Mouse (Mus musculus) embryonic facial prominence, embryonic 15.5 days (tissue): Measurements from ENCODE around the gene Mark1. TPM values are rescaled to one million over a fixed set of nuclear protein-coding genes. Genes with fewer than 3 reads are reported as not detected.

Experiments used
- ATAC-seq: fragments of 200-750 bp; cut with Nextera tagmentation; 2 replicates; pipeline ENCODE4 v1.8.0; 2017; ENCODE audit warnings: low read depth, moderate TSS enrichment; ENCODE audit not compliant: insufficient number of reproducible peaks, low FRiP score, low TSS enrichment
- H3K27ac ChIP-seq: fragments of 300-500 bp; sonication (generic); replicated peaks from 2 replicates; pipeline ENCODE4 v1.5.1; 2015; ENCODE audit warnings: mild to moderate bottlenecking, inconsistent platforms
- H3K27me3 ChIP-seq: fragments of 300-500 bp; sonication (generic); 2 replicates; pipeline ENCODE4 v1.6.1; 2015; ENCODE audit warnings: inconsistent platforms
- H3K36me3 ChIP-seq: fragments of 300-500 bp; sonication (generic); 2 replicates; pipeline ENCODE4 v1.6.1; 2015; ENCODE audit warnings: mild to moderate bottlenecking, inconsistent platforms
- H3K4me1 ChIP-seq: fragments of 300-500 bp; sonication (generic); 2 replicates; pipeline ENCODE4 v1.6.1; 2015; ENCODE audit warnings: inconsistent platforms
- H3K4me2 ChIP-seq: fragments of 300-500 bp; sonication (generic); replicated peaks from 2 replicates; pipeline ENCODE4 v1.6.1; 2015; ENCODE audit warnings: mild to moderate bottlenecking, inconsistent platforms
- H3K4me3 ChIP-seq: fragments of 300-500 bp; sonication (generic); replicated peaks from 2 replicates; pipeline ENCODE4 v1.5.1; 2015; ENCODE audit warnings: mild to moderate bottlenecking, inconsistent platforms
- H3K9ac ChIP-seq: fragments of 300-500 bp; sonication (generic); 2 replicates; pipeline ENCODE4 v1.6.1; 2015; ENCODE audit warnings: inconsistent platforms
- H3K9me3 ChIP-seq: fragments of 300-500 bp; sonication (generic); replicated peaks from 2 replicates; pipeline ENCODE4 v1.6.1; 2016; ENCODE audit warnings: inconsistent platforms
- WGBS: fragments of 180-500 bp; shearing (Covaris S2); methylation state at CpG from one replicate; pipeline ENCODE4 v1.1.7; 2015; 5-methylcytosine and 5-hydroxymethylcytosine counted together
- polyA plus RNA-seq: library from polyadenylated mRNA; unstranded; fragments of >200 nt; fragmentation: Nextera tagmentation; extraction: Ambion mirVana; gene quantifications from 2 replicates; pipeline ENCODE4 v1.2.1, GENCODE M21; 2015

Gene Mark1
- polyA plus RNA-seq = 4.3 and 4.5 TPM in 2 replicates

- ATAC-seq = peak; percentile 77
Observed at GRCm38 (mm10) chr1:184999071-184999750, at the start of gene Mark1. Mark1 (minus strand) TSS chr1:184999570.

GRCm38 (mm10) chr1:185047516-185048247, 48.3 kb upstream of the Mark1 start:
- WGBS = 56% methylated on average over 12 of the region's 12 CpGs
- no peaks in the 10 kb centered on the region for H3K27me3 ChIP-seq
- H3K9ac ChIP-seq = no peak overlapping the region
- no peak overlapping the region for H3K4me3 ChIP-seq
- no peak overlapping the region for H3K27ac ChIP-seq
- no peak overlapping the region for H3K4me2 ChIP-seq
- no peaks in the 10 kb centered on the region for H3K36me3 ChIP-seq
- H3K4me1 ChIP-seq = peaks cover 8% of the 10 kb centered on the region; the same call in 1 of the 2 replicates
- H3K9me3 ChIP-seq = no peaks in the 10 kb centered on the region
- ATAC-seq = no peak; the same call in 1 of the 2 replicates

More at GRCm38 (mm10) chr1:184999071-184999750, at the start of gene Mark1:
- peak within 1 kb of the TSS; percentile 85 for H3K4me3 ChIP-seq
- peak within 1 kb of the TSS; percentile 69 for H3K27ac ChIP-seq
- H3K4me2 ChIP-seq = peak within 1 kb of the TSS; percentile 73
- H3K9ac ChIP-seq = peak within 1 kb of the TSS; percentile 91
- H3K27me3 ChIP-seq = no peaks in the 10 kb centered on the region
- peaks cover 22% of the 10 kb centered on the region for H3K4me1 ChIP-seq
- no peaks in the 10 kb centered on the region for H3K36me3 ChIP-seq
- H3K9me3 ChIP-seq = no peaks in the 10 kb centered on the region
- under 1% methylated on average over 68 of the region's 88 CpGs for WGBS

GRCm38 (mm10) chr1:185046513-185046912, 47.1 kb upstream of the Mark1 start:
- H3K4me3 ChIP-seq = no peak overlapping the region
- no peak for ATAC-seq
- H3K9me3 ChIP-seq = no peaks in the 10 kb centered on the region
- H3K27me3 ChIP-seq = no peaks in the 10 kb centered on the region
- no peak overlapping the region for H3K4me2 ChIP-seq
- 76% methylated on average over 8 of the region's 8 CpGs for WGBS
- H3K9ac ChIP-seq = no peak overlapping the region
- no peaks in the 10 kb centered on the region for H3K36me3 ChIP-seq
- no peak overlapping the region for H3K27ac ChIP-seq
- H3K4me1 ChIP-seq = peaks cover 8% of the 10 kb centered on the region; the same call in 1 of the 2 replicates

- H3K9ac ChIP-seq = no peak overlapping the region
- H3K4me2 ChIP-seq = no peak overlapping the region
- no peak; the same call in 1 of the 2 replicates for ATAC-seq
- 64% methylated on average over 7 of the region's 7 CpGs for WGBS
- no peaks in the 10 kb centered on the region for H3K27me3 ChIP-seq
- no peaks in the 10 kb centered on the region for H3K4me1 ChIP-seq
- H3K36me3 ChIP-seq = no peaks in the 10 kb centered on the region
- no peak overlapping the region for H3K4me3 ChIP-seq
- no peak overlapping the region for H3K27ac ChIP-seq
- no peaks in the 10 kb centered on the region for H3K9me3 ChIP-seq
Observed at GRCm38 (mm10) chr1:185038183-185038686, 38.9 kb upstream of the Mark1 start.

GRCm38 (mm10) chr1:185030565-185030964, 31.2 kb upstream of the Mark1 start:
- WGBS = 80% methylated on average over 10 of the region's 10 CpGs
- Histone ChIP-seq H3K27me3 (no peaks in the 10 kb centered on the region), H3K4me3 (no peak overlapping the region), H3K9me3 (no peaks in the 10 kb centered on the region), H3K4me1 (peaks cover 3% of the 10 kb centered on the region; the same call in 1 of the 2 replicates), H3K27ac (no peak overlapping the region), H3K4me2 (no peak overlapping the region), H3K9ac (no peak overlapping the region), H3K36me3 (no peaks in the 10 kb centered on the region)
- no peak for ATAC-seq

- H3K9me3 ChIP-seq = no peaks in the 10 kb centered on the region
- no peak overlapping the region for H3K27ac ChIP-seq
- no peaks in the 10 kb centered on the region for H3K4me1 ChIP-seq
- no peaks in the 10 kb centered on the region for H3K36me3 ChIP-seq
- H3K4me3 ChIP-seq = no peak overlapping the region
- no peak overlapping the region for H3K9ac ChIP-seq
- 71% methylated on average over 13 of the region's 13 CpGs for WGBS
- no peak for ATAC-seq
- H3K4me2 ChIP-seq = no peak overlapping the region
- no peaks in the 10 kb centered on the region for H3K27me3 ChIP-seq
Observed at GRCm38 (mm10) chr1:185020429-185021168, 21.2 kb upstream of the Mark1 start.

- Histone ChIP-seq H3K4me2 (no peak overlapping the region), H3K27me3 (no peaks in the 10 kb centered on the region), H3K9ac (no peak overlapping the region), H3K4me1 (no peaks in the 10 kb centered on the region), H3K9me3 (no peaks in the 10 kb centered on the region), H3K27ac (no peak overlapping the region), H3K36me3 (no peaks in the 10 kb centered on the region), H3K4me3 (no peak overlapping the region)
- 83% methylated on average over 3 of the region's 3 CpGs for WGBS
- ATAC-seq = no peak
Observed at GRCm38 (mm10) chr1:185012566-185012965, 13.2 kb upstream of the Mark1 start.

GRCm38 (mm10) chr1:185007066-185007465, 7.7 kb upstream of the Mark1 start:
- ATAC-seq = no peak
- 64% methylated on average over 5 of the region's 5 CpGs for WGBS

GRCm38 (mm10) chr1:184999780-185000599, 620 bp upstream of the Mark1 start:
- Histone ChIP-seq H3K27me3 (no peaks in the 10 kb centered on the region), H3K4me2 (peak overlapping the region; percentile 73), H3K36me3 (no peaks in the 10 kb centered on the region), H3K27ac (peak overlapping the region; percentile 22; the same call in 1 of the 2 replicates), H3K4me3 (peak overlapping the region; percentile 85), H3K9ac (peak overlapping the region; percentile 91), H3K4me1 (peaks cover 22% of the 10 kb centered on the region), H3K9me3 (no peaks in the 10 kb centered on the region)
- WGBS = 2% methylated on average over 23 of the region's 65 CpGs
- peak; percentile 36; the same call in 1 of the 2 replicates for ATAC-seq

More at GRCm38 (mm10) chr1:185007066-185007465, 7.7 kb upstream of the Mark1 start:
- no peaks in the 10 kb centered on the region for H3K36me3 ChIP-seq
- no peaks in the 10 kb centered on the region for H3K4me1 ChIP-seq
- H3K27me3 ChIP-seq = no peaks in the 10 kb centered on the region
- no peak overlapping the region for H3K4me2 ChIP-seq
- H3K27ac ChIP-seq = no peak overlapping the region
- no peak overlapping the region for H3K4me3 ChIP-seq
- no peak overlapping the region for H3K9ac ChIP-seq
- no peaks in the 10 kb centered on the region for H3K9me3 ChIP-seq

- H3K4me1 ChIP-seq = peaks cover 22% of the 10 kb centered on the region
- H3K9ac ChIP-seq = peak overlapping the region; percentile 91
- H3K4me3 ChIP-seq = peak overlapping the region; percentile 85
- ATAC-seq = 0 out of 2 replicates have a peak, but pooled peaks have one; percentile 30
- H3K9me3 ChIP-seq = no peaks in the 10 kb centered on the region
- peak overlapping the region; percentile 73 for H3K4me2 ChIP-seq
- 13% methylated on average over 2 of the region's 2 CpGs for WGBS
- H3K27me3 ChIP-seq = no peaks in the 10 kb centered on the region
- H3K36me3 ChIP-seq = no peaks in the 10 kb centered on the region
- H3K27ac ChIP-seq = 0 out of 2 replicates have a peak overlapping the region, but pooled peaks have one; percentile 69
Observed at GRCm38 (mm10) chr1:184998631-184999030, 739 bp downstream of the Mark1 start.
